Mouse (Mus musculus) embryonic fibroblast, embryonic 13.5 days (primary cell): ENCODE data around the gene Six2.

Experiments used
- CTCF ChIP-seq: IDR thresholded peaks from 2 replicates; pipeline ENCODE4 v1.5.1; 2011; ENCODE audit warnings: mild to moderate bottlenecking, control low read depth, low read length, moderate library complexity, borderline replicate concordance; ENCODE audit not compliant: insufficient read depth
- POLR2A ChIP-seq: IDR thresholded peaks from 2 replicates; pipeline ENCODE4 v1.6.1; 2011; ENCODE audit warnings: low read depth, mild to moderate bottlenecking, control low read depth, low read length, moderate library complexity

DNA sequence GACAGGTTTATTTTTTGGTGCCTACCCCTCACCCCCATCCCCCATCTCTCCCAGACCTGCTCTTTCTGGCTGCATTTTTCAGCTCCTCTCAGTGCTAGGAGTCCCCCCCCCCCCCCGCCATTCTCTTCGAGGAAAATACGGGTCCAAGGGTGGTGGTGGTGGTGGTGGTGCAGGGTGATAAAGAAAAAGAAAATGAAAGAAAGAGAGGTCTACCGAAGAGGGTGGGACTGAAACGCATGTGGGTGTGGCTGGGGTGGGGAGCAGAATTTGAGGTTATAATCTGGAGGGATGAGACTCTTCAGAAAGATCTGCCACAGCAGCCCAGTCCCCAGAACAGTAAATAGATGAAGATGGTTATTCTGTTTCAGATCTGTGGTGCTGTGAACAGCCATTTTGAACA is 43.3 kb upstream of the Six2 start:
- TF ChIP-seq CTCF, result no peak
- no peak for TF ChIP-seq POLR2A
